Mouse (Mus musculus) layer of hippocampus, postnatal 14 days (tissue): ENCODE data around the gene Utp15. TPM values are rescaled to one million over a fixed set of nuclear protein-coding genes. Genes with fewer than 3 reads are reported as not detected.
A peak's percentile ranks its signal among the peaks of the same experiment; 100 is the strongest.

Source experiments
- DNase-seq, 2 experiments: peaks; one replicate each; pipeline ENCODE4 v3.0.0; 2021 to 2022; ENCODE audit warnings: low spot score in 2 of 2, mixed read lengths in 1 of 2
- total RNA-seq, 2 experiments: library from RNA; stranded (reverse); gene quantifications; 2 replicates each; pipeline ENCODE4 v1.2.3; 2021

The Utp15 gene
- total RNA-seq, 2 experiments from 2014 or later = 17.8 to 19.2 TPM

DNA sequence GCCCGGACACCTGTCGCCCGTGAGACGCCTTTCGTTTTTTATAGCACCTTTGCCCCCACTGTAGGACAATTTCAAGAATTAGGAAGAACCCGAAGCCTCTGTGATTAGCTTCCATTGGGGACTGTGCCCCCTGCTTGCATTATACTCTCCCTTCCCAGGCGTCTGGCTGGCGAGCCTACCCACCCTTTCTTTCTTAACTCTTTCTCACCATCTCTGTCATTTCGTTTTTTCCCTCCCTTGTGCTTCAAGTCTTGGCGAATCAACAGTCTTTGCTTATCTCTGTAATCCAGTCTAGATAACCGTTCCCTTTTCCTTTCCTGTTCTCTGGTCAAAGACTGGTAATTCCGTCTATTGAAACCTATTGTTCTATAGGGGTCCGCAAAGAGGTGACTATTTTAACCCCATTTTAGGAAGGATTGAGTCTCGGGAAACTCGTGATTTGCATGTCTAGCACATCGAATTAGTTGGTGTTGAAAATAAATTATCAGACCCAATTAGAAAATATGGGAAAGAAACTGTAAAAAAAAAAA is 682 bp upstream of the Utp15 start:
- DNase-seq = no peak

DNA sequence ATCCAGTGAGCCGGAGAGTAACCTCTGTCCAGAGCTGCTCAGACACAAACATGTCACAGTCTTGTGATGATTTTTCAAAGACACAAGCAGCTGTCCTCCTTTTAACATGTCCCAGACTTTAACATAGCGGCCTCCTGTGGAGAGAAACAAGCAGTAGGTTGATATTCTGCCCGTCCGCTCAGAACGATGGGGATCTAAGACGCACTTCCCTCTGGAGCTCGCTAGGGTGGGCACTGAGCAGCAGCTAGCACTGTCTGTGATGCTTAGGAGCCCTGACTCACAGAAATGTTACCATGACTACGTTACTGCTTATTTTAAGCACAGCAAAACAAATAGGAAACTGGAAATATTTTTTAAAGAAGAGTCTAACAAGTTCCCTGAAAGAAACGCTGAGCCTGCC is 7.9 kb downstream of the Utp15 start:
- peak; percentile 53 to 76 for DNase-seq

DNA sequence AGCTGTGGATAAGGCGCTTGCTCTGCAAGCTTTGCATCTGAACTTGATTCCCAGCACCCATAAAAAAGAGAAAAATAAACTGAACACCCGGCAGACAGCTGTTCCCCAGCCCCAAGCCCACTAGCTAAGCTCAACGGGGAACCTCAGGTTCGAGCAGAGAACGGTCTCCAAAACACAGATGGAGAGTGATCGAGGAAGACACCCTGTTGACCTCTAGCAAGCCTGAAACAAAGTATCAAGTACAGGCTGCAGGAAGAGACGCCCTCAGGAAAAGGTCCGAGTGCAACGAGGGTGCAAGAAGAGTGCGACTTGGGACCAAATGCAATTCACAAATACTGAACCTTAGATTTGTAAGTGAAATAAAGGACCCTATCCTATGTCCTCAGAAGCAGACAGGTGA is 13.2 kb downstream of the Utp15 start:
- DNase-seq = no peak

DNA sequence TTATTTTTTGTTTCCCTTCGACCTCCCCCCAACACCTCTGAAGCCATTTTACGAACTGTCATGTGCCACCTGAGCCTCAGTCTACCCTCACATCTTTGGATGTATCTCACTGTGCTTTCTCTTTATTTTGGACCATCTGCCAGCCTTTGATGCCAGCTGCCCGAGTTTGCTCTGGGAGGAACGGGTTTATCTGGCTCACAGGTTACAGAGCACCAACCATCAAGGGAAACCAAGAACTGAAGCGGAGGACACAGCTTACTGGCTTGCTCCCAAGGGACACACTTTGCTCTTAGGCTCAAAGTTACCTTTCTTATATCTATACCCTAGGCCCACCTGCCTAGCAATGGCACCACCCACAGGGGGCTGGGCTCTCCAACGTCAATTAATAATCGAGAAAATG is 17.5 kb downstream of the Utp15 start:
- no peak for DNase-seq

- DNase-seq = no peak
These were observed 18.1 kb downstream of the Utp15 start for GRCm38 (mm10) chr13:98244571-98245350.

GRCm38 (mm10) chr13:98241531-98242282 is 21.1 kb downstream of the Utp15 start:
- DNase-seq = no peak

GRCm38 (mm10) chr13:98239978-98240641 is 22.7 kb downstream of the Utp15 start:
- DNase-seq = peak; percentile 79 to 89

- peak in 1 of 2 experiments; percentile 45 for DNase-seq
These were observed 27.4 kb downstream of the Utp15 start for GRCm38 (mm10) chr13:98235451-98235850.

DNA sequence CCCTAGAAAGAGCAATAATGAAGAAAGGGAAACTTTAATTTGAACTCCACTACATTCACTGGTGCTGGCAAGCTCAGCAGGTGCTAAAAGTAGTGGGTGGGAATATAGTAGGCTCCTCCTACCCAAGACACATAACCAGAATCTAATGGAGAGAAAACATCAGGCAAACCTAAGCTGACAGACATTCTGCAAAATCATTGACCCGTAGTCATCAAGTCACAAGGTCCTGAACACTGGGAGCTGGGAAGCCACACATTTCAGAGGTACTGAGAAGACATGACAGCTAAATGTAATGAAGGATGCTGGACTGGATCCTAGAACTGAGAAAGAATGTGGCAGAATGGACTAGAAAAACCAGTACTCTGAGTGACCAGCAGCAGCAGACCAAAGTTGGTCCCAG is 32.3 kb downstream of the Utp15 start:
- no peak for DNase-seq

DNA sequence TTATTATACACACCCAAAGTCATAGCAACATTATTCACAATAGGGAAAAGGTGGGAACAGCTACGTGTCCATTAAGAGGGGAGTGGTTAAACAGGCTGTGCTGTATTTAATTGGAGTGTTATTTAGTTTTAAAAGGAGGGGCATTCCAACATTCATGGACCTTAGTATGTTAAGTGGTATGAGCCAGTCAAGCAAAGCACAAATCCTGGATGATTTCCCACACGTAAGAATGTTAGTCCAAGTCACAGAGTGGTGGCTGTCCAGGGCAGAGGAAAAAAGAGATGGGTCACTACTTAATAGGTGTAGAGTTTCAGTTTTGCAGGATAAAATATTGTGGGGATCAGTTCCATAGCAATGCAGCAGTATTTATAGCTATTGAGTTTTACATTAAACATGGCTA is 36.6 kb downstream of the Utp15 start:
- DNase-seq = no peak

DNA sequence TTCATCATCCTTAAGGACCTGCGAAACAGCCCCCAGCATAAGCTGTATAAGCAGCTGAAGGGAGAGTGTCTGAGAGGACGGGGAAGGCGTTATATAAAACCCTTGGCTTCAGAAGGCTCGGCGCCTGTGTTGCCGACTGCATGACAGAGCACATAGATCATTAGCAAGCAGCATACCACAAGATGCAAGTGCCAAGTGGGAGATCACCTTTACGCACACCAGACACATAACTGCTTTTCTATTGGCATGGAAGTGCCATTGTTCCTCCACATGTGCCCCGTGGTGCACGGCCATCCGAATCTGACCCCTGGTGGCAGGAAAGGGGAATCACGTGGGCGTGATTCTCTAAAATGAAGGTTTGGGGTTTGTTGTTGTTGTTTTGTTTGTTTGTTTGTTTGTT is 40.0 kb downstream of the Utp15 start:
- DNase-seq = no peak

DNA sequence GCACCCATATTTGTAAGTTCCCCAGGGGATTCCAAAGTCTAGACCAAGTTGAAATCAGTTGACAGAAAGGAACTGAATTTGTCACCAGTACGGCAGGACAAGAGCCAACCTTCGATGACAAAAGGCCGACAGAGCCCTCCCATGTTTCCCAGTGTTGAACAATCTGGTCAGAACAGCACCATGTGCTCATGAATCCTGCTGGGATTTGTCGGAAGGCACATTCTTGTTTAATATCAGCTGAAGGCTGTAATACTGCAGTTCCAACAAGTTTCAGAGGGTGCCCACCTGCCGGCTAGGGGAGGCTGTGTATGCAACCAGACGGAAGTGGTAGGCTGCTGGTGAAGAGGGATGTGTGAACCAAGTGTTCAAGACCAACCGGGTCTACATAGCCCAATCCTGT is 52.7 kb downstream of the Utp15 start:
- no peak for DNase-seq

DNA sequence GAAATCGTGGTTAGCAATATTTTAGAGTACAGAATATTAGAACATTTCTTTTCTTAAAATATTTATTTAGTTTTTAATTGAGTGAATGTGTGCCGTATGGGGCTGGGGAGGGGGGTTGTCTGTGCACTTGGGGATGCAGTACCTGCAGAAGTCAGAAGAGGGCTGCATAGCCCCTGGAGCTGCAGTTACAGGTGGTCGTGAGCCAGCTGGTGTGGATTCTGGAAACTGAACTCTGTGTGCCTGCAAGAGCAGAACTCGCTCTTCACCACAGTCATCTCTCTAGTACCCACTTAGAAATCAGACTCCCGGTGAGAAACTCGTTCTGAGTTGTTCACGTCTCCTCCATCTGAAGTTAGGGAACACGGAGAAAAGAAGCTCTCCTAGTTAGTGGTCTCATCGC is 54.0 kb downstream of the Utp15 start:
- peak; percentile 35 to 37 for DNase-seq

DNA sequence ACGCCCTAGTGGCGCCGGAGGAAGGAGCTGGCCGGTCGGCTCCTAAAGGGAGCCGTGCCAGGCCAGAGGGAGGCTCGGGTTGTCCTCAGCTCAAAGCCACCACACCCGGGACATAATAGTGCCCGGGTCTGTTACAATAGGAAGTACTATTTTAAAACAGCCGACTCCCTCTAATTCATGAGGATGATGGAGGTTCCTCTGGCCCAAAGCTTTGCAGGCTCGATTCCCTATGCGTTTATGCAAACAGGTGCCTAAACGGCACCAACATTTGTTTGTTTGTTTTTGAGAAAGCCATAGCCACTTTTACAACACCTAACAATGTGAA is 56.3 kb downstream of the Utp15 start:
- DNase-seq = no peak

DNA sequence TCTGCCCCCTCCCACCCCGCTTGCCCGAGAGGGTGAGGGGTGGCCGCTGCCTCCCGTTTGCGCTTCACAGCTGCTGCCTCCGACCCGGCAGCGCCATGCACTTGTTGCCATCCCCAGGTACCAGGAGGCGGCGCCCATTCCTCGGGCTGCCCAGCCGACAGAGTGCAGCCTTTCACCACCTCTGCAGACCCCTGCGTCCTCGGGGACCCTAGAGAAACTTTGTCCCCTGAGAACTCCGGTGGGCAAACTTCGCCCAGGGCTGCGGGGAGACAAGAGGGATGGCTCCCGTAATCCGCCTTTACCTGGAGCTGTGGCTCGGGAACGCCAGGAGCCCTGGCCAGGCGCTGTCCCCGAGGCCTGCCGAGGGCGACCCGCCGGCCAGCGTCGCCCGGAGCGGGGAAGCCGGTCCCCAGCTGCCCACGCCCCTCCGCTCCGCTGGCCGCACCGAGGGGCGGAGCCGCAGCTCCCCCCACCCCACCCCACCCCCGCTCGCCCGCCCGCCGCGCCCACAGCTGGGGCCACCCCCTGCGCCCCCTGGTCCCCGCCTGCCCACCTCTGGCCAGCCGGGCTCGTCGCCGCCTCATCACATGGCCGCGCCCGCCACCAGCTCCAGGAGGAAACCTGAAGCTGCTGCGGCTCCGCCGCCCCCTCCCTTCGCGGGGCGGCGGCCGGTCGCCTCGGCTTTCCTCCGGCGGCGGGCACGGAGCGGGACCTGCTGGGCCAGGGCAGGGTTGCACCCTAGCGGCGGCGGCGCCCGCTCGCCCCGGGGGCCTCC is 56.9 kb downstream of the Utp15 start, which contains the start of gene Arhgef28:
Gene Arhgef28 (minus strand): TSS at position 669 of the 775 bp plus-strand sequence.
- DNase-seq = peak; percentile 33 to 46

DNA sequence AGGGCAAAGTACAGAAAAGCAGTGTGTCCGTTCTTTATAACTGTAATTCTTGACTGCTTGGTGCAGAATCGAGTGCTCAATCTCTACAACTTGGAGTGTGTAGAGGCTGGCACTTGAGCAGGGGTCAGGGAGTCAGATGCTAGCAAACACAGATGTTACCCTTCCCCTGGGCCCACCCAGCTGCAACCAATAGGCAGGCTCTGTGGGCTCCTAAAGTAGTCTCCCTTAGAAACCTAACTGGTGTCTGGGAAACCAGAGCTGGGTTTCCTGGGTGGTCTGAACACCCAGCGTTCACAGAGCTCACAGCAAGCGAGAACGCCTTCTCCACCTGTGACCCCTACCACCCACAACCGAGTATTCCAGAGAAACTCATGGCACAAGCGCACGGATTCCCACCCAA is 57.7 kb downstream of the Utp15 start:
- DNase-seq = no peak

- DNase-seq = no peak
These were observed 58.5 kb downstream of the Utp15 start for GRCm38 (mm10) chr13:98204371-98204770.

GRCm38 (mm10) chr13:98201436-98201835 is 61.4 kb downstream of the Utp15 start:
- no peak for DNase-seq
